11 mouse cellular contexts compared by ENCODE assay signal in genomic region chr12:77197121-77197599, GRCm38 (mm10). TPM values are rescaled to one million over a fixed set of nuclear protein-coding genes. Genes with fewer than 3 reads are reported as not detected.
DNase-seq lines count a peak whose midpoint lies in the region; ATAC-seq and TF ChIP-seq lines count a peak whose summit lies in the region.
"Had no signal": no experiment of that assay in that cellular context is flagged by ENCODE, and none has a peak within 500 bp of the region (broad histone marks: within the 10 kb centered on the region; RNA-seq: fewer than 3 reads in every experiment).

No protein-coding gene starts in this region.

- no peak overlapping the region for H3K27ac ChIP-seq in lung, postnatal 0 days (ENCODE audit: low read length)
- no peak overlapping the region for H3K27ac ChIP-seq in liver, postnatal 0 days (ENCODE audit: low read depth)
- H3K27ac ChIP-seq: gastrocnemius, adult 2 months; hindbrain, embryonic 12.5 days had no signal

- DNase-seq in adrenal gland, adult 2 months: peak; percentile 36
- no peak for DNase-seq in adrenal gland, adult 18-20 months (ENCODE audit: low spot score in 2 of 2)
- peak; percentile 62 to 73 for DNase-seq in lung, adult 18-20 months
- DNase-seq in lung, postnatal 0 days (ENCODE audit: low spot score): no peak
- DNase-seq in cerebellum, postnatal 25 days: peak; percentile 92 to 93
- peak; percentile 28 for DNase-seq in splenic B cell, adult 2 months (ENCODE audit: low read depth, low spot score)
- DNase-seq in liver, postnatal 0 days: no peak
- no peak for DNase-seq in B cell, adult 2 months
- DNase-seq: gastrocnemius, adult 2 months; liver had no signal

- no peak for ATAC-seq in lung, postnatal 0 days
- ATAC-seq in liver, postnatal 0 days: no peak

- WGBS in lung, postnatal 0 days: 40% methylated on average over 7 of the region's 7 CpGs
- WGBS in liver, postnatal 0 days (ENCODE audit: insufficient replicate concordance): 38% methylated on average over 7 of the region's 7 CpGs

- no peak overlapping the region for H3K4me2 ChIP-seq in lung, postnatal 0 days (replicated peaks; ENCODE audit: low read depth, low read length)
- H3K4me2 ChIP-seq in liver, postnatal 0 days (ENCODE audit: low read depth, low read length): no peak overlapping the region
- H3K4me2 ChIP-seq: hindbrain, embryonic 12.5 days had no signal

- no peaks in the 10 kb centered on the region for H3K9me3 ChIP-seq in lung, postnatal 0 days (ENCODE audit: low read length)
- no peaks in the 10 kb centered on the region for H3K9me3 ChIP-seq in liver, postnatal 0 days (ENCODE audit: low read length)
- H3K9me3 ChIP-seq: hindbrain, embryonic 12.5 days had no signal

- no peaks in the 10 kb centered on the region for H3K36me3 ChIP-seq in lung, postnatal 0 days (ENCODE audit: insufficient read depth, low read length)
- H3K36me3 ChIP-seq in splenic B cell, adult 2 months (ENCODE audit: control insufficient read depth, insufficient read depth, low read length, poor library complexity, severe bottlenecking): no peaks in the 10 kb centered on the region
- no peaks in the 10 kb centered on the region for H3K36me3 ChIP-seq in liver, postnatal 0 days (replicated peaks; ENCODE audit: insufficient read depth, low read length)
- H3K36me3 ChIP-seq: hindbrain, embryonic 12.5 days had no signal

- no peak for TF ChIP-seq EP300 in lung, postnatal 0 days (IDR thresholded peaks at IDR 0.05)
- TF ChIP-seq EP300 in liver, postnatal 0 days (IDR thresholded peaks at IDR 0.05; ENCODE audit: low read depth): no peak

- H3K4me1 ChIP-seq in lung, postnatal 0 days (ENCODE audit: insufficient read depth, low read depth, low read length): no peaks in the 10 kb centered on the region
- H3K4me1 ChIP-seq in liver, postnatal 0 days (ENCODE audit: insufficient read depth): peaks cover 7% of the 10 kb centered on the region
- H3K4me1 ChIP-seq: hindbrain, embryonic 12.5 days had no signal

- H3K27me3 ChIP-seq in lung, postnatal 0 days (replicated peaks; ENCODE audit: insufficient read depth, low read length): no peaks in the 10 kb centered on the region
- H3K27me3 ChIP-seq in splenic B cell, adult 2 months (ENCODE audit: control insufficient read depth, insufficient read depth, low read length, poor library complexity, severe bottlenecking): no peaks in the 10 kb centered on the region
- H3K27me3 ChIP-seq in liver, postnatal 0 days (ENCODE audit: insufficient read depth, low read length): no peaks in the 10 kb centered on the region
- H3K27me3 ChIP-seq: hindbrain, embryonic 12.5 days had no signal

- H3K9ac ChIP-seq in lung, postnatal 0 days (replicated peaks; ENCODE audit: low read depth): no peak overlapping the region
- no peak overlapping the region for H3K9ac ChIP-seq in liver, postnatal 0 days (replicated peaks)
- H3K9ac ChIP-seq: hindbrain, embryonic 12.5 days had no signal

- no peak overlapping the region for H3K4me3 ChIP-seq in lung, postnatal 0 days (ENCODE audit: low read depth, low read length)
- H3K4me3 ChIP-seq in liver, postnatal 0 days (ENCODE audit: low read depth, low read length): no peak overlapping the region
- H3K4me3 ChIP-seq: gastrocnemius, adult 2 months; hindbrain, embryonic 12.5 days had no signal

- no peak for TF ChIP-seq CTCF in lung, postnatal 0 days (IDR thresholded peaks at IDR 0.05)
- no peak for TF ChIP-seq CTCF in liver, postnatal 0 days (IDR thresholded peaks at IDR 0.05; ENCODE audit: low read depth)

RNA-seq across cellular contexts. Expression of gene Fut8, which starts 40.8 kb away (rescaled TPM):
- 10 to 100 TPM; 35.9 to 43.7 TPM for total RNA-seq in adrenal gland, adult 2 months (2021)
- 11.6 and 18.5 TPM in 2 replicates for polyA plus RNA-seq in adrenal gland, adult 2 months (2012; rRNA removed)
- 10 to 100 TPM; 25.5 to 32.4 TPM for total RNA-seq in adrenal gland, adult 18-20 months (2021)
- 31.4 and 35.9 TPM in 2 replicates for polyA plus RNA-seq in lung, postnatal 0 days (2015; fragmentation: Nextera tagmentation; extraction: Ambion mirVana)
- 8.2 and 8.6 TPM in 2 replicates for polyA plus RNA-seq in liver, postnatal 0 days (2015; fragmentation: Nextera tagmentation; extraction: Ambion mirVana)

Comparison
In these comparisons a context has a peak if more than half of its experiments do, and no peak if none do; other contexts are left out.
1. DNase-seq: peak in adrenal gland, adult 2 months (single experiment), lung, adult 18-20 months (2 of 2), cerebellum, postnatal 25 days (2 of 2) and splenic B cell, adult 2 months (single experiment); none in adrenal gland, adult 18-20 months (0 of 2), lung, postnatal 0 days (single experiment), liver, postnatal 0 days (single experiment) and B cell, adult 2 months (0 of 2).